Mouse (Mus musculus) heart, postnatal 25 days (tissue): ENCODE results near the gene Sh3bp2. TPM values are rescaled to one million over a fixed set of nuclear protein-coding genes. Genes with fewer than 3 reads are reported as not detected.

Experiments
- DNase-seq: peaks from one replicate; pipeline ENCODE4 v3.0.0; 2022; ENCODE audit warnings: low spot score
- intact Hi-C: fragments of 180-260 bp; cut with DNase I; formaldehyde crosslinking; loops from one replicate; pipeline ENCODE4 v1.15.1; 2025
- total RNA-seq, 2 experiments: library from RNA; stranded (reverse); gene quantifications; 2 replicates each; pipeline ENCODE4 v1.2.3; 2021

Gene Sh3bp2
- total RNA-seq, 2 experiments from 2014 or later: 1.7 to 3.3 TPM

GRCm38 (mm10) chr5:34523958-34524485 lies 1.6 kb upstream of the Sh3bp2 start:
- intact Hi-C loops: no loop called here
- no peak for DNase-seq

- intact Hi-C loops: no loop called here
- DNase-seq: no peak
Observed at GRCm38 (mm10) chr5:34524511-34524910, 1.1 kb upstream of the Sh3bp2 start.

- intact Hi-C loops: no loop called here
- DNase-seq: no peak
Observed at GRCm38 (mm10) chr5:34526477-34526775, 788 bp downstream of the Sh3bp2 start.

GRCm38 (mm10) chr5:34527352-34527751 lies 1.7 kb downstream of the Sh3bp2 start:
- intact Hi-C loops: no loop called here

GRCm38 (mm10) chr5:34528724-34529123 lies 3.1 kb downstream of the Sh3bp2 start:
- intact Hi-C loops: no loop called here

More at GRCm38 (mm10) chr5:34527352-34527751, 1.7 kb downstream of the Sh3bp2 start:
- no peak for DNase-seq

GRCm38 (mm10) chr5:34530116-34530515 lies 4.5 kb downstream of the Sh3bp2 start:
- DNase-seq: no peak
- intact Hi-C loops: no loop called here

More at GRCm38 (mm10) chr5:34528724-34529123, 3.1 kb downstream of the Sh3bp2 start:
- DNase-seq: no peak

- no peak for DNase-seq
- intact Hi-C loops: no loop called here
Observed at GRCm38 (mm10) chr5:34530687-34531086, 5.0 kb downstream of the Sh3bp2 start.

- DNase-seq: no peak
- intact Hi-C loops: no loop called here
Observed at GRCm38 (mm10) chr5:34533066-34533465, 7.4 kb downstream of the Sh3bp2 start.

GRCm38 (mm10) chr5:34533820-34534219 lies 8.2 kb downstream of the Sh3bp2 start:
- intact Hi-C loops: no loop called here
- DNase-seq: peak; percentile 65

- intact Hi-C loops: no loop called here
- DNase-seq: no peak
Observed at GRCm38 (mm10) chr5:34534776-34535581, 9.3 kb downstream of the Sh3bp2 start.

GRCm38 (mm10) chr5:34535831-34536230 lies 10.2 kb downstream of the Sh3bp2 start:
- intact Hi-C loops: no loop called here
- DNase-seq: no peak

GRCm38 (mm10) chr5:34538079-34538478 lies 12.4 kb downstream of the Sh3bp2 start:
- DNase-seq: no peak
- intact Hi-C loops: no loop called here

- intact Hi-C loops: no loop called here
- no peak for DNase-seq
Observed at GRCm38 (mm10) chr5:34538527-34538926, 12.9 kb downstream of the Sh3bp2 start.

- no peak for DNase-seq
- intact Hi-C loops: no loop called here
Observed at GRCm38 (mm10) chr5:34539121-34539520, 13.5 kb downstream of the Sh3bp2 start.

GRCm38 (mm10) chr5:34542166-34542565 lies 16.5 kb downstream of the Sh3bp2 start:
- intact Hi-C loops: no loop called here

GRCm38 (mm10) chr5:34543114-34543513 lies 17.5 kb downstream of the Sh3bp2 start:
- DNase-seq: peak; percentile 39
- intact Hi-C loops: no loop called here

More at GRCm38 (mm10) chr5:34542166-34542565, 16.5 kb downstream of the Sh3bp2 start:
- DNase-seq: no peak

- intact Hi-C loops: loop anchor here (2.0 kb wide), 1 partner anchor 95 kb away; no protein-coding TSS in a partner anchor
Observed at GRCm38 (mm10) chr5:34547410-34547809, 21.8 kb downstream of the Sh3bp2 start.

GRCm38 (mm10) chr5:34549135-34549482 lies 23.5 kb downstream of the Sh3bp2 start:
- intact Hi-C loops: no loop called here
- no peak for DNase-seq

More at GRCm38 (mm10) chr5:34547410-34547809, 21.8 kb downstream of the Sh3bp2 start:
- no peak for DNase-seq

GRCm38 (mm10) chr5:34549483-34550221 lies 24.0 kb downstream of the Sh3bp2 start:
- intact Hi-C loops: no loop called here
- DNase-seq: peak; percentile 27

- intact Hi-C loops: no loop called here
- DNase-seq: no peak
Observed at GRCm38 (mm10) chr5:34550251-34550650, 24.6 kb downstream of the Sh3bp2 start.

GRCm38 (mm10) chr5:34551821-34552220 lies 26.2 kb downstream of the Sh3bp2 start:
- DNase-seq: no peak

More at GRCm38 (mm10) chr5:34551821-34552220, 26.2 kb downstream of the Sh3bp2 start:
- intact Hi-C loops: no loop called here
